Mouse (Mus musculus) kidney, adult 2 months (tissue): ENCODE measurements around the gene Rtkn. TPM values are rescaled to one million over a fixed set of nuclear protein-coding genes. Genes with fewer than 3 reads are reported as not detected.

Source experiments
- DNase-seq: peaks from one replicate; pipeline ENCODE4 v3.0.0; 2021
- H3K27ac ChIP-seq: fragments of 200-500 bp; 2 replicates; pipeline ENCODE4 v1.5.1; 2012; ENCODE audit warnings: low read depth, low read length, control low read depth, inconsistent platforms; ENCODE audit not compliant: insufficient read depth
- H3K27me3 ChIP-seq: fragments of 200-500 bp; replicated peaks from 2 replicates; pipeline ENCODE4 v1.6.1; 2012; ENCODE audit warnings: mild to moderate bottlenecking, moderate library complexity, low read length, inconsistent platforms; ENCODE audit not compliant: control insufficient read depth, insufficient read depth
- H3K36me3 ChIP-seq: fragments of 200-500 bp; 2 replicates; pipeline ENCODE4 v1.6.1; 2012; ENCODE audit warnings: mild to moderate bottlenecking, moderate library complexity, low read length, inconsistent platforms; ENCODE audit not compliant: control insufficient read depth, insufficient read depth
- H3K4me1 ChIP-seq: fragments of 200-500 bp; 2 replicates; pipeline ENCODE4 v1.6.1; 2011; ENCODE audit warnings: low read length; ENCODE audit not compliant: control insufficient read depth, insufficient read depth
- H3K4me3 ChIP-seq: fragments of 200-500 bp; 2 replicates; pipeline ENCODE4 v1.5.1; 2011; ENCODE audit warnings: mild to moderate bottlenecking, low read depth, low read length, control low read depth; ENCODE audit not compliant: insufficient read depth
- CTCF ChIP-seq: fragments of 200-500 bp; conservative IDR thresholded peaks from 2 replicates; pipeline ENCODE4 v1.5.1; 2011; ENCODE audit warnings: low read depth, mild to moderate bottlenecking, control low read depth, low read length, moderate library complexity, mixed read lengths; ENCODE audit not compliant: insufficient read depth, insufficient read length
- POLR2A ChIP-seq: fragments of 200-500 bp; IDR thresholded peaks from one replicate; pipeline ENCODE4 v1.6.1; 2011; ENCODE audit warnings: low read depth, low read length, control low read depth
- whole genome bisulfite sequencing: fragments of 180-500 bp; shearing (Covaris S2); methylation state at CpG from one replicate; pipeline ENCODE4 v1.1.7; 2018; 5-methylcytosine and 5-hydroxymethylcytosine counted together
- polyA plus RNA-seq: library from polyadenylated mRNA; depleted of rRNA; stranded (reverse); fragments of >200 nt; gene quantifications from 2 replicates; pipeline ENCODE4 v1.2.3, GENCODE M21; 2012

Gene Rtkn
- polyA plus RNA-seq, 1 experiment, result 73.6 TPM

DNA sequence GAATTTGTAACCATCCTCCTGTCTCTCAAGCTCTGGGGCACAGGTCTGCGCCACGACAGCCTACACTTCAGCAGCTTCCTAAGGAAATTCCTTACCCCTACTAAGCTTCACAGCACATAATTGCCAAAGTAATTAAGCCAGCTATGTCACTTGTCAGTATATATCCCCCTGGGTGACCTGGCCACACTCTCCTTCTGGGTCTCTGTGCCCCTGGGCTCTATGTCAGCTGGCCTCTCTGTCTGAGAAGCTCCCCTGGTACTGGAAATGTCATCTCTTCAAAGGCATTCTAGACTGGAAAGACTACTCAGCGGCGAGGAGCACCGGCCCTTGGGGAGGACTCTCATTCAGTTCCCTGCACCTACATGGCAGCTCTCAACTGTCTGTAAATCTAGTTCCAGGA is 12.3 kb upstream of the Rtkn start:
- peaks cover 5% of the 10 kb centered on the region; the same call in 1 of the 2 replicates for H3K4me1 ChIP-seq
- no peaks in the 10 kb centered on the region for H3K27me3 ChIP-seq
- DNase-seq, result no peak
- H3K36me3 ChIP-seq, result no peaks in the 10 kb centered on the region
- no peak overlapping the region for H3K4me3 ChIP-seq
- H3K27ac ChIP-seq, result no peak overlapping the region
- 87% methylated on average over 5 of the region's 5 CpGs for WGBS
- TF ChIP-seq CTCF, result no peak
- no peak for TF ChIP-seq POLR2A

DNA sequence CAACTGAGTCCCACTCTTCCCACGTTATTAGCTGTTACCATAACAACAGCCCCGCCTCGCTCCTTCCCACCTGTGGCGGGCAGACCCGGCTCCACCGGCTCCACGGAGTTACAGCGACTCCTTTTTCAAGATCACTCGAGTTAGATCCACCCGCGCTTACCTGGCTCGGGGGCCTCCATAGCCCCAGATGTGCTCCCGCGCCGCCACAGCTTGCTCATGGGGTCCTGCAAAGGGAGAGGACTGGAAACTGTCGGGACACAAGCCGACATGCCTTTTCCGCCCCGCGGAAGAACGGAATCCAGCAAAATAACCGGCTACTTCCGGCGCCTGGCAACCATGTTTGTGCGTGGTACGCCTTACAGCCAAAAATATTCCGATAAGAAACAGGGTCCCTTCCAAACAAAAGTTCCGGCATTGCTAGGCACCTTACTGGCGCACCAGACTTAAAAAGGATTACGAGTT is 10.4 kb upstream of the Rtkn start:
- DNase-seq, result peak; percentile 96
- 0 out of 2 replicates have a peak overlapping the region, but pooled peaks have one; percentile 30 for H3K27ac ChIP-seq
- TF ChIP-seq POLR2A, result peak; percentile 26
- no peak for TF ChIP-seq CTCF
- WGBS, result under 1% methylated on average over 30 of the region's 30 CpGs
- no peaks in the 10 kb centered on the region for H3K36me3 ChIP-seq
- H3K27me3 ChIP-seq, result no peaks in the 10 kb centered on the region
- peak overlapping the region; percentile 89 for H3K4me3 ChIP-seq
- H3K4me1 ChIP-seq, result peaks cover 4% of the 10 kb centered on the region; the same call in 1 of the 2 replicates

DNA sequence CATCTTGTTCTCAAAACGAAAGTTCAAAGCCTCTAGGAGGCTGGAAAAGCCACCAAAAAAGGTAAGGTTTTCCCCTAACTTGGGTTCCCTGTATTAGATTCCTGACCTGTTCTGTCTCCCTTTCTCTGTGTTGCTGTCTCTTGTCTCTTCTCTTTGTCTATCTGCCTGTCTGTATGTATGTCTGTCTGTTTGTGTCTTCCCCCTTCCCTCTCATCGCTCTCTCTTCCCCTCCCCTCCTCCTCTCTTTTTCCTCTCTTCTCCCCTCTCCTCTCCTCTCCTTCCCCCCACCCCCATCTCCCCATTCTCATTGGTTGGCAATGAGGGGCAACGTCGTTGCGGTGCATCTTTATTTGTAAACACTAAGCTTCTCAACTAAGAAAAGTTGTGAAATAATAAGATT is 9.9 kb upstream of the Rtkn start, which contains the start of gene Ino80b:
Gene Ino80b, minus strand, starts transcription at position 101 of the 400 bp plus-strand sequence.
- WGBS, result 23% methylated on average over 5 of the region's 5 CpGs
- TF ChIP-seq POLR2A (no peak), CTCF (no peak)
- DNase-seq, result no peak
- 0 out of 2 replicates have a peak within 1 kb of the TSS, but pooled peaks have one; percentile 30 for H3K27ac ChIP-seq
- no peaks in the 10 kb centered on the region for H3K27me3 ChIP-seq
- no peaks in the 10 kb centered on the region; the same call in 1 of the 2 replicates for H3K4me1 ChIP-seq
- H3K36me3 ChIP-seq, result no peaks in the 10 kb centered on the region
- H3K4me3 ChIP-seq, result peak within 1 kb of the TSS; percentile 89

DNA sequence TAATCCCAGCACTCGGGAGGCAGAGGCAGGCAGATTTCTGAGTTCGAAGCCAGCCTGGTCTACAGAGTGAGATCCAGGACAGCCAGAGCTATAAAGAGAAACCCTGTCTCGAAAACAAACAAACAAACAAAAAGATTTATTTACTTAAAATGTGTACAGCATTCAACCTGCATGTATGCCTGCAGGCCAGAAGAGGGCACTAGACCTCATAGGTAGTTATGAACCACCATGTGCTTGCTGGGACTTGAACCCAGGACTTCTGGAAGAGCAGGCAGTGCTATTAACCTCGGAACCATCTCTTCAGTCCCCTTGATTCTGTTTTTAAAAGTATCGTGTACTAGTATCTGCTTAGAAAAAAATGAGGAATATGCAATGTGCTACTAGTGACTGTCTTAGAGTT is 7.8 kb upstream of the Rtkn start:
- 95% methylated on average over 5 of the region's 5 CpGs for WGBS
- Histone ChIP-seq H3K27ac (no peak overlapping the region), H3K27me3 (no peaks in the 10 kb centered on the region), H3K4me3 (no peak overlapping the region), H3K36me3 (no peaks in the 10 kb centered on the region), H3K4me1 (peaks cover 8% of the 10 kb centered on the region; the same call in 1 of the 2 replicates)
- DNase-seq, result no peak
- TF ChIP-seq POLR2A (no peak), CTCF (peak; percentile 40)

DNA sequence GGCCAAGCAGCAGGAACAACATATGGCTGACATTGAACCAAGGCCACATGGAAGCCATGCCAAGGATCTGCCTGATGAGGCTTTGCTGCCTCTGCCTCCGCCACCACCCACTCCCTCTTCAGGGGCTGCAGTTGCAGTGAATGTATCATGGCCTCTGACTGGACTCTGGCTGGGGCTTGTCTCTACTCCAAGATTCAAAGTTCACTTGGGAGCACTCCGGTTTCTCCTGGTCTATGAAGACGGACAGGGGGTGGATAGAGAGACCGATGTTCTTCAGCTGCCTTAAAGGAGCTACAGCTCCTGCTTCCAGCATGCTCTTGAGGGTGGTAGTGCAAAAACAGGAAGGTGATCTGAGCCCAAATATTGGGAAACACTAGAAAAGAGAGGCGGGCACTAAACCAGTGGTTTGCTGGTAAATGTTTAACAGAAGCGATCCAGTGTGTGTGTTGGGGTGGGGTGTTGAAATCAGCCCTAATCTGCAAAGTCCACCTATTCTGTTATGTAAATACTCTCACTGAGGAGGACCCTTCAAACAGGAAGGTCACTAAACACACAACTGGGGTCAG is 3.7 kb upstream of the Rtkn start:
- Histone ChIP-seq H3K36me3 (no peaks in the 10 kb centered on the region), H3K4me3 (no peak overlapping the region), H3K27me3 (no peaks in the 10 kb centered on the region), H3K4me1 (peaks cover 20% of the 10 kb centered on the region), H3K27ac (peak overlapping the region; percentile 92)
- 21% methylated on average over 6 of the region's 6 CpGs for WGBS
- peak; percentile 92 for DNase-seq
- no peak for TF ChIP-seq CTCF
- TF ChIP-seq POLR2A, result no peak

DNA sequence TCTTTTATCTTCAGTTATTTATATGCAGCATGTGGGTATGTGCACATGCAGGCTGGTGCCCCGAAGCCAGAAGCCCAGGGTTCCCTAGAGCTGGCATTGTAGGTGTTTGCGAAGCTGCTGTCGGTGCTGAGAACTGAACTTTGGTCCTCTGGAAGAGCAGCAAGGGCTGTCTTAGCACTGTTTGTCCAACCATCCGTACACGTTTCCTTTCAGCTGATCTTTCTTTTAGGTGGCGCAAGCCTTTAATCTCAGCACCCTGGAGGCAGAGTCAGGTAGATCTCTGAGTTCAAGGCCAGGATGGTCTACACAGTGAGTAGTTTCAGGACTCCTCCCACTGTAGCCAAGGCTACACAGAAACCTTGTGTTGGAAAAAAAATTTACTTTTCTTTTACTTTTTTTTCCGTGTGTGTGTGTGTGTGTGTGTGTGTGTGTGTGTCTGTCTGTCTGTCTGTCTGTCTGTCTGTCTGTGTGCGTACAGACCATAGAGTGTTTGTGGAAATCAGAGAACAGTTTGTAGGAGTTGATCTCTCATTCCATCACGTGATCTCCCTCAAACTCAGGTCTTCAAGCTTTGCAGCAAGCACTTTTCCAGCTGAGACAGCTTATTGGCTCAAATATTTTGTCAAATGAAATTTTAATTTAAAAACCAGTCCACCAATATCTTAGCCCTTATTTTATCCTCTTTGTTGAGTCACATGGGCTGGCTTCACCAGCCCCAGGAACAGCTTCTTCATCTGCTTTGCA is 2.9 kb upstream of the Rtkn start:
- peak overlapping the region; percentile 92 for H3K27ac ChIP-seq
- no peaks in the 10 kb centered on the region for H3K27me3 ChIP-seq
- WGBS, result 61% methylated on average over 9 of the region's 9 CpGs
- no peak overlapping the region for H3K4me3 ChIP-seq
- DNase-seq, result peak; percentile 63
- TF ChIP-seq CTCF, result no peak
- TF ChIP-seq POLR2A, result no peak
- no peaks in the 10 kb centered on the region for H3K36me3 ChIP-seq
- H3K4me1 ChIP-seq, result peaks cover 20% of the 10 kb centered on the region

DNA sequence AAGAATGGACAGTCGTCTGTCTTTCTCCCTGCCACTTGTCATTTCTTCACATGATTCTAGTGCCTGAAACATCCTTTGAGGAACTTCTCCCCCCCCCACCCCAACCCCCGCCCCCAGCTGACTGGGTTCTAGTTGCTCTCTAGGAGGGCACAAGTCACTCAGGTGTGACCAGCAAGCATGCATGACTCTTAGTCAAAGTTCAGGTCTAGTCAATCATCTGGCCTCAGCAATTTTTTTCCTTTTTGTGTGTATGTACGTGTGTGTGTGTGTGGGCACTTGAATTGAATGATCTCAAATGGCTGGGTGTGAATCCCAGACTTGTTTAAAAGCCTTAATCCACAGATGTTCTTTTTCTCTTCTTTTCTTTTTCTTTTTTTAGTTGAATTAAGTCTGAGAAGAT is 1.0 kb upstream of the Rtkn start:
- Histone ChIP-seq H3K36me3 (no peaks in the 10 kb centered on the region), H3K27ac (no peak overlapping the region), H3K4me3 (no peak overlapping the region), H3K27me3 (no peaks in the 10 kb centered on the region), H3K4me1 (peaks cover 24% of the 10 kb centered on the region)
- WGBS, result 28% methylated on average over 3 of the region's 3 CpGs
- DNase-seq, result peak; percentile 83
- TF ChIP-seq CTCF, result no peak
- TF ChIP-seq POLR2A, result no peak
